Mouse (Mus musculus) heart, embryonic 16.5 days (tissue): ENCODE data around the gene Slc19a3. TPM values are rescaled to one million over a fixed set of nuclear protein-coding genes. Genes with fewer than 3 reads are reported as not detected.

Experiments
- ATAC-seq: fragments of 200-750 bp; cut with Nextera tagmentation; replicated peaks from 2 replicates; pipeline ENCODE4 v1.8.0; 2017; ENCODE audit warnings: moderate number of reproducible peaks; ENCODE audit not compliant: insufficient read depth, low FRiP score; ENCODE audit errors: extremely low read depth
- H3K27ac ChIP-seq: fragments of 300-500 bp; sonication (generic); 2 replicates; pipeline ENCODE4 v1.5.1; 2014; ENCODE audit warnings: mild to moderate bottlenecking, low read length, control low read depth, moderate library complexity
- H3K27me3 ChIP-seq: fragments of 300-500 bp; sonication (generic); 2 replicates; pipeline ENCODE4 v1.6.1; 2014; ENCODE audit warnings: low read length, mixed read lengths; ENCODE audit not compliant: control insufficient read depth, insufficient read depth
- H3K36me3 ChIP-seq: fragments of 300-500 bp; sonication (generic); 2 replicates; pipeline ENCODE4 v1.6.1; 2014; ENCODE audit not compliant: control insufficient read depth, insufficient read depth
- H3K4me1 ChIP-seq: fragments of 300-500 bp; sonication (generic); 2 replicates; pipeline ENCODE4 v1.6.1; 2014; ENCODE audit warnings: low read length, mixed read lengths; ENCODE audit not compliant: control insufficient read depth, insufficient read depth
- H3K4me2 ChIP-seq: fragments of 300-500 bp; sonication (generic); 2 replicates; pipeline ENCODE4 v1.6.1; 2014; ENCODE audit warnings: low read depth, mild to moderate bottlenecking, control low read depth, low read length
- H3K4me3 ChIP-seq: fragments of 300-500 bp; sonication (generic); 2 replicates; pipeline ENCODE4 v1.5.1; 2014; ENCODE audit warnings: mild to moderate bottlenecking, control low read depth, low read length
- H3K9ac ChIP-seq: fragments of 300-500 bp; sonication (generic); 2 replicates; pipeline ENCODE4 v1.6.1; 2014; ENCODE audit warnings: low read length, control low read depth
- H3K9me3 ChIP-seq: fragments of 300-500 bp; sonication (generic); replicated peaks from 2 replicates; pipeline ENCODE4 v1.6.1; 2016; ENCODE audit warnings: low read length; ENCODE audit not compliant: control insufficient read depth
- WGBS: fragments of 180-500 bp; shearing (Covaris S2); extraction: QIAGEN DNeasy Blood & Tissue Kit; methylation state at CpG from one replicate; pipeline ENCODE4 v1.1.7; 2014; 5-methylcytosine and 5-hydroxymethylcytosine counted together
- polyA plus RNA-seq: library from polyadenylated mRNA; unstranded; fragments of >200 nt; fragmentation: Nextera tagmentation; extraction: Ambion mirVana; gene quantifications from 2 replicates; pipeline ENCODE4 v1.2.1, GENCODE M21; 2015

The Slc19a3 gene
- polyA plus RNA-seq, 1 experiment from 2014 or later, result 2.0 TPM

GRCm38 (mm10) chr1:83059278-83059677, 21.0 kb upstream of the Slc19a3 start, which contains the start of gene A030005K14Rik:
Gene A030005K14Rik, minus strand, starts transcription at chr1:83059378.
- H3K4me1 ChIP-seq, result peaks cover 13% of the 10 kb centered on the region

GRCm38 (mm10) chr1:83058481-83058880, 20.2 kb upstream of the Slc19a3 start:
- 78% methylated on average over 1 of the region's 1 CpGs for WGBS
- Histone ChIP-seq H3K27ac (no peak overlapping the region), H3K9ac (no peak overlapping the region), H3K4me2 (no peak overlapping the region), H3K9me3 (no peaks in the 10 kb centered on the region), H3K27me3 (no peaks in the 10 kb centered on the region), H3K4me1 (peaks cover 13% of the 10 kb centered on the region), H3K36me3 (no peaks in the 10 kb centered on the region), H3K4me3 (no peak overlapping the region)
- no peak for ATAC-seq

More at GRCm38 (mm10) chr1:83059278-83059677, 21.0 kb upstream of the Slc19a3 start, which contains the start of gene A030005K14Rik:
- no peaks in the 10 kb centered on the region for H3K36me3 ChIP-seq
- no peaks in the 10 kb centered on the region for H3K27me3 ChIP-seq
- no peak within 1 kb of the TSS for H3K4me3 ChIP-seq
- no peak for ATAC-seq
- no peak within 1 kb of the TSS for H3K4me2 ChIP-seq
- 65% methylated on average over 9 of the region's 9 CpGs for WGBS
- H3K9ac ChIP-seq, result no peak within 1 kb of the TSS
- H3K27ac ChIP-seq, result peak within 1 kb of the TSS; percentile 16; the same call in 1 of the 2 replicates
- no peaks in the 10 kb centered on the region for H3K9me3 ChIP-seq

- Histone ChIP-seq H3K4me2 (no peak within 1 kb of the TSS), H3K36me3 (no peaks in the 10 kb centered on the region), H3K4me1 (no peaks in the 10 kb centered on the region), H3K27me3 (no peaks in the 10 kb centered on the region), H3K9me3 (no peaks in the 10 kb centered on the region), H3K27ac (no peak within 1 kb of the TSS), H3K9ac (no peak within 1 kb of the TSS), H3K4me3 (no peak within 1 kb of the TSS)
- 77% methylated on average over 5 of the region's 5 CpGs for WGBS
- ATAC-seq, result no peak
These were observed 6.7 kb upstream of the Slc19a3 start, which contains the start of gene Gm47969 for GRCm38 (mm10) chr1:83044882-83045427. Gene Gm47969, plus strand, starts transcription at chr1:83044932.

- H3K9me3 ChIP-seq, result no peaks in the 10 kb centered on the region
- no peaks in the 10 kb centered on the region for H3K36me3 ChIP-seq
- no peak for ATAC-seq
- 87% methylated on average over 2 of the region's 2 CpGs for WGBS
- H3K9ac ChIP-seq, result no peak within 1 kb of the TSS
- H3K4me1 ChIP-seq, result 0 out of 2 replicates have a peak, but pooled peaks cover 5% of the 10 kb centered on the region
- H3K4me2 ChIP-seq, result no peak within 1 kb of the TSS
- no peak within 1 kb of the TSS for H3K27ac ChIP-seq
- H3K4me3 ChIP-seq, result no peak within 1 kb of the TSS
- H3K27me3 ChIP-seq, result no peaks in the 10 kb centered on the region
These were observed 4.1 kb upstream of the Slc19a3 start, which contains the start of gene Krtap28-10 for GRCm38 (mm10) chr1:83042380-83042779. Gene Krtap28-10, minus strand, starts transcription at chr1:83042480.

DNA sequence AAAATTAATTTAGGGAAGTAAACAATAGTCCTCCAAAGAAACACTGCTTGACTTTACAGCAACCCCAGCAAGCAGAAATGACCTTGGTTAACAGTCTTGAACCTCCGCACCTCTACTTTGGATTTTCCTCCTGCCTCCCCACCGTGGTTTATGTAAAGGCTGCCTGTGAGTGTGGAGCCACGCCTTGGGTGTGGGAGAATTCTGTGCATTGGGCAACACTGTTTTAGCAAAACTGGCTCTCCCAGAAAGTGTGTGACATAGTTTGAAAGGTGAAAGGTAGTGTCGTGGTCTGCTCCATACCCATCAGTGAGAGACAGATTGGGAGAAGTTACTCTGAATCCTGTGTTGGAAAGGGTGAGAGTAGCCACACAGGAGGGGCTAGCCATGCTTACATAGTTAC, 832 bp upstream of the Slc19a3 start:
- H3K9me3 ChIP-seq, result no peaks in the 10 kb centered on the region
- no peak overlapping the region for H3K27ac ChIP-seq
- no peak for ATAC-seq
- H3K27me3 ChIP-seq, result no peaks in the 10 kb centered on the region
- H3K36me3 ChIP-seq, result no peaks in the 10 kb centered on the region
- H3K4me3 ChIP-seq, result no peak overlapping the region
- no peak overlapping the region for H3K9ac ChIP-seq
- 0 out of 2 replicates have a peak, but pooled peaks cover 5% of the 10 kb centered on the region for H3K4me1 ChIP-seq
- 82% methylated on average over 4 of the region's 4 CpGs for WGBS
- H3K4me2 ChIP-seq, result no peak overlapping the region

DNA sequence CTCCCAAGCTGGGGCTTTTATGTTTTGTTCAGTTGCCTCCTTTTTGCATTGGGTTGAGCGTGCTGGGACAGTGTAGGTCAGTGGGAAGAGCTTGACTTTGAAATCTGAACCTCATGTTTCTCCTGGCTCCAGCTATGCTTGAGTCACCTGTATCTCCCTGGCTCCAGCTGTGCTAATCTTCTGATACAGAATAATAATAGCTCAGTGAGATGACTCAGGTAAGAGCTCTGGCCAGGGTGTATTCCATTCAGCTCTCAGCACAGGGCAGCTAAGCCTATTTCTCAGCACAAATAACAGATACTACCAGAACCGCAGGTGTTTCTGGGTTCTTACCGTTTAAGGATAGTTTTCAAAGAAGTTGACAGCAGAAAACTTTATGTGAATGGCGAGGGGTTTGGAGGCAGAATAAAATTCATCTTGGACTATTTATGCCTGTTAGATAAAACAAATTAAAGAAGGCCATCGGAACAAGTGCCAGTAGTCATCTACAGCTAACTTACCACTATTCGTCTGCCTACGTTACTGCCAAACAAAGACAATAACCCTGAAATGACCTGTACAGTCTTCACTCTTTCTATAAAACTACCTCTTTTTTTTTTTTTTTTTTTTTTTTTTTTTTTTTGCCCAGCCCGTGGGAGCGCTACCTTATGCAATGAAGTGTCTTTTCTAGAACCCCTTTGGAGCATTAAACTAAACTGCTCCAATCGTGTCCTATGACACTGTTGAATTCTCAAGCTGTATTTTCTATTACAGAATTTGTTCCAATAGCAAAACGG, 1.2 kb downstream of the Slc19a3 start:
- 77% methylated on average over 11 of the region's 11 CpGs for WGBS

GRCm38 (mm10) chr1:83034509-83034908, 3.7 kb downstream of the Slc19a3 start:
- Histone ChIP-seq H3K4me2 (no peak overlapping the region), H3K9me3 (no peaks in the 10 kb centered on the region), H3K4me1 (0 out of 2 replicates have a peak, but pooled peaks cover 5% of the 10 kb centered on the region), H3K27me3 (no peaks in the 10 kb centered on the region), H3K36me3 (no peaks in the 10 kb centered on the region), H3K27ac (no peak overlapping the region), H3K9ac (no peak overlapping the region), H3K4me3 (no peak overlapping the region)
- WGBS, result 67% methylated on average over 5 of the region's 5 CpGs
- no peak for ATAC-seq

More for the DNA sequence above, 1.2 kb downstream of the Slc19a3 start:
- H3K36me3 ChIP-seq, result no peaks in the 10 kb centered on the region
- H3K9ac ChIP-seq, result no peak overlapping the region
- H3K4me1 ChIP-seq, result 0 out of 2 replicates have a peak, but pooled peaks cover 5% of the 10 kb centered on the region
- no peak for ATAC-seq
- no peak overlapping the region for H3K4me3 ChIP-seq
- H3K9me3 ChIP-seq, result no peaks in the 10 kb centered on the region
- H3K27me3 ChIP-seq, result no peaks in the 10 kb centered on the region
- H3K27ac ChIP-seq, result no peak overlapping the region
- H3K4me2 ChIP-seq, result peak overlapping the region; percentile 69; the same call in 1 of the 2 replicates

- Histone ChIP-seq H3K9me3 (no peaks in the 10 kb centered on the region), H3K27me3 (no peaks in the 10 kb centered on the region), H3K27ac (no peak overlapping the region), H3K4me3 (no peak overlapping the region), H3K9ac (no peak overlapping the region), H3K4me1 (0 out of 2 replicates have a peak, but pooled peaks cover under 1% of the 10 kb centered on the region), H3K4me2 (no peak overlapping the region), H3K36me3 (no peaks in the 10 kb centered on the region)
- ATAC-seq, result no peak
- 78% methylated on average over 6 of the region's 6 CpGs for WGBS
These were observed 5.7 kb downstream of the Slc19a3 start for GRCm38 (mm10) chr1:83032508-83032907.

- H3K9me3 ChIP-seq, result no peaks in the 10 kb centered on the region
- no peak overlapping the region for H3K9ac ChIP-seq
- H3K27ac ChIP-seq, result no peak overlapping the region
- H3K36me3 ChIP-seq, result no peaks in the 10 kb centered on the region
- no peaks in the 10 kb centered on the region for H3K4me1 ChIP-seq
- no peaks in the 10 kb centered on the region for H3K27me3 ChIP-seq
- no peak overlapping the region for H3K4me3 ChIP-seq
- 69% methylated on average over 1 of the region's 1 CpGs for WGBS
- no peak for ATAC-seq
- H3K4me2 ChIP-seq, result no peak overlapping the region
These were observed 6.3 kb downstream of the Slc19a3 start for GRCm38 (mm10) chr1:83031950-83032349.
